Mouse (Mus musculus) ES-E14 (cell line): ENCODE measurements around the gene Ets1.

Experiments used
- CHD2 ChIP-seq: IDR thresholded peaks from 2 replicates; pipeline ENCODE4 v1.6.1; 2014; ENCODE audit warnings: mild to moderate bottlenecking, low read depth, low read length, inconsistent platforms
- HCFC1 ChIP-seq: IDR thresholded peaks from 2 replicates; pipeline ENCODE4 v1.6.1; 2012; ENCODE audit warnings: low read length, inconsistent platforms, borderline replicate concordance; ENCODE audit not compliant: insufficient read depth
- MAFK ChIP-seq: IDR thresholded peaks from 2 replicates; pipeline ENCODE4 v1.6.1; 2014; ENCODE audit warnings: mild to moderate bottlenecking, low read depth, low read length, inconsistent platforms; ENCODE audit not compliant: insufficient read depth
- ZC3H11A ChIP-seq: IDR thresholded peaks from 2 replicates; pipeline ENCODE4 v1.6.1; 2012; ENCODE audit warnings: low read depth, mild to moderate bottlenecking, inconsistent platforms, low read length, borderline replicate concordance
- ZNF384 ChIP-seq: IDR thresholded peaks from 2 replicates; pipeline ENCODE4 v1.6.1; 2012; ENCODE audit warnings: low read depth, low read length, inconsistent platforms

- TF ChIP-seq MAFK (no peak), CHD2 (no peak), ZC3H11A (no peak), HCFC1 (no peak), ZNF384 (no peak)
Observed at GRCm38 (mm10) chr9:32680201-32680600, 44.2 kb downstream of the Ets1 start.
